Comparison of ENCODE assay signal across 11 mouse cellular contexts in the genomic region with DNA sequence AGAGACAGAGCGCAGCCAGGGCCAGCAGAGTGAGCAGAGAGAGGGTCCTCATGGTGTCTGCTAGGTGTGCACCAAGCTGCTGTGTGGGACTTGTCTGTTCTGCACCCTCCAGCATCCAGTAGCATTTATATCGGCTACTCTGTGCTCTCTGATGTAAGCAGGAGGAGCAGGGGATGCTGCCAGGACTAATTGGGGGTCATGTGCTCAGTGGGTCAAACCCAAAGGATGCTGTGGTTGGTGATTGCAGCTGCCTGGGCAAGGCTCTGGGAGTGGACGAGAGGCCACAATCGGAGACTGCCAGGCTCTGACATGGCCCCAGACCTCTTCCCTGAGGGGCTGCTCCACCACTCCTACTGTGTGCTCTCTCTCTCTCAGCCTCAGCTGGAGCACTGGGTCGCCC. TPM values are rescaled to one million over a fixed set of nuclear protein-coding genes. Genes with fewer than 3 reads are reported as not detected.
"Had no signal": no experiment of that assay in that cellular context is flagged by ENCODE, and none has a peak within 500 bp of the region (broad histone marks: within the 10 kb centered on the region; RNA-seq: fewer than 3 reads in every experiment).

Gene Bglap2 (minus strand): TSS at position 101 of the 400 bp plus-strand sequence.

RNA-seq across cellular contexts. Expression of gene Bglap2, which starts in this region (rescaled TPM):
- polyA plus RNA-seq: liver, embryonic 13.5 days; liver, embryonic 15.5 days; liver, postnatal 0 days; lung, embryonic 14.5 days; midbrain, embryonic 10.5 days; midbrain, embryonic 12.5 days; midbrain, embryonic 14.5 days; neural tube, embryonic 11.5 days; neural tube, embryonic 13.5 days; neural tube, embryonic 15.5 days; spleen, adult 2 months had no signal
